Mouse (Mus musculus) liver, embryonic 12.5 days (tissue): ENCODE measurements around the gene Reg3b. TPM values are rescaled to one million over a fixed set of nuclear protein-coding genes. Genes with fewer than 3 reads are reported as not detected.

ENCODE experiments used
- polyA plus RNA-seq: library from polyadenylated mRNA; unstranded; fragments of >200 nt; fragmentation: Nextera tagmentation; extraction: Ambion mirVana; gene quantifications from 2 replicates; pipeline ENCODE4 v1.2.1, GENCODE M21; 2016

The Reg3b gene
- polyA plus RNA-seq, 1 experiment from 2014 or later: not detected

Other genes starting within 250 kb of the Reg3b start
- gene Reg3d, start 8.2 kb downstream of the Reg3b start, polyA plus RNA-seq: not detected in 2 replicates
- gene Reg3a, start 10.1 kb downstream of the Reg3b start, polyA plus RNA-seq: not detected in 2 replicates
- gene Reg2, start 25.0 kb downstream of the Reg3b start, polyA plus RNA-seq: not detected in 2 replicates
- gene Reg1, start 52.1 kb downstream of the Reg3b start, polyA plus RNA-seq: not detected in 2 replicates
- gene Reg3g, start 98.2 kb downstream of the Reg3b start, polyA plus RNA-seq: not detected in 2 replicates